Mouse (Mus musculus) heart, embryonic 11.5 days (tissue): ENCODE measurements at regions not wholly inside any gene's neighbourhood (a gene's known extent, or its start where the extent isn't known, plus 50 kb on each side); places are given as distances from the start of the nearest gene placed in this dataset.

Source experiments
- ATAC-seq: fragments of 200-750 bp; cut with Nextera tagmentation; replicated peaks from 2 replicates; pipeline ENCODE4 v1.8.0; 2017; ENCODE audit warnings: moderate library complexity; ENCODE audit not compliant: insufficient number of reproducible peaks, low FRiP score, low TSS enrichment
- H3K27ac ChIP-seq: fragments of 300-500 bp; sonication (generic); 2 replicates; pipeline ENCODE4 v1.5.1; 2014; ENCODE audit warnings: mild to moderate bottlenecking, low read depth, low read length
- H3K27me3 ChIP-seq: fragments of 300-500 bp; sonication (generic); 2 replicates; pipeline ENCODE4 v1.6.1; 2014; ENCODE audit warnings: mild to moderate bottlenecking, low read length, mixed read lengths; ENCODE audit not compliant: control insufficient read depth, insufficient read depth
- H3K36me3 ChIP-seq: fragments of 300-500 bp; sonication (generic); 2 replicates; pipeline ENCODE4 v1.6.1; 2014; ENCODE audit warnings: mild to moderate bottlenecking, low read length, moderate library complexity, mixed read lengths; ENCODE audit not compliant: control insufficient read depth, insufficient read depth
- H3K4me1 ChIP-seq: fragments of 300-500 bp; sonication (generic); 2 replicates; pipeline ENCODE4 v1.6.1; 2014; ENCODE audit warnings: low read length; ENCODE audit not compliant: control insufficient read depth, insufficient read depth
- H3K4me2 ChIP-seq: fragments of 300-500 bp; sonication (generic); 2 replicates; pipeline ENCODE4 v1.6.1; 2014; ENCODE audit warnings: mild to moderate bottlenecking, moderate library complexity
- H3K4me3 ChIP-seq: fragments of 300-500 bp; sonication (generic); 2 replicates; pipeline ENCODE4 v1.5.1; 2014; ENCODE audit warnings: low read depth, low read length
- H3K9ac ChIP-seq: fragments of 300-500 bp; sonication (generic); 2 replicates; pipeline ENCODE4 v1.6.1; 2014; ENCODE audit warnings: mild to moderate bottlenecking, low read depth, low read length, moderate library complexity
- H3K9me3 ChIP-seq: fragments of 300-500 bp; sonication (generic); replicated peaks from 2 replicates; pipeline ENCODE4 v1.6.1; 2016; ENCODE audit warnings: low read length; ENCODE audit not compliant: control insufficient read depth
- WGBS: fragments of 180-500 bp; shearing (Covaris S2); extraction: QIAGEN DNeasy Blood & Tissue Kit; methylation state at CpG from one replicate; pipeline ENCODE4 v1.1.7; 2014; ENCODE audit not compliant: insufficient replicate concordance; 5-methylcytosine and 5-hydroxymethylcytosine counted together

- Histone ChIP-seq H3K4me1 (0 out of 2 replicates have a peak, but pooled peaks cover 3% of the 10 kb centered on the region), H3K4me2 (no peak overlapping the region)
- ATAC-seq, result no peak
Observed at GRCm38 (mm10) chr13:40652916-40653315, 85.3 kb downstream of the Tfap2a start.

DNA sequence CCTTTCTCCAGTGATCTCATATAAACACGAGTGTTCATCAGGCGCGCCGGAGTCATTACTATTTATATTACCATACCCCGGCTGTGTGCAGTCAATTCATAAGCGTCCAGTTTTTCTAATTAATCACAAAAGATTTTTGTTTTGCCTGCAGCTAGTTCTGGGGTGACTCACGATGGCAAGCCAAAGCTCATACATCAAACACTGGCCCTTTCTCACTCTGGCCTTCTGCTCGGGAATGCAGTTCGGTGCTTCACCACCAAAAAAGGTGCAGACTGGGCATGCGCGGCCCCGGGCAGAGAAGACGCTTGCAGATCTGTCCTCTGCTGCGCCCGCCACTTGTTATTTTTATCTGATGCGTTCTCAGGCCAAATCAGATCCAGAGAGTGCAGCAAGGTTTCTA, 87.1 kb downstream of the Tfap2a start:
- Histone ChIP-seq H3K27ac (no peak overlapping the region), H3K9me3 (no peaks in the 10 kb centered on the region), H3K9ac (no peak overlapping the region), H3K36me3 (no peaks in the 10 kb centered on the region), H3K4me2 (0 out of 2 replicates have a peak overlapping the region, but pooled peaks have one; percentile 37), H3K4me1 (0 out of 2 replicates have a peak, but pooled peaks cover 3% of the 10 kb centered on the region), H3K4me3 (no peak overlapping the region), H3K27me3 (no peaks in the 10 kb centered on the region)
- 48% methylated on average over 16 of the region's 16 CpGs for WGBS
- no peak for ATAC-seq

More at GRCm38 (mm10) chr13:40652916-40653315, 85.3 kb downstream of the Tfap2a start:
- Histone ChIP-seq H3K9ac (no peak overlapping the region), H3K4me3 (no peak overlapping the region), H3K9me3 (no peaks in the 10 kb centered on the region), H3K27ac (no peak overlapping the region), H3K36me3 (no peaks in the 10 kb centered on the region), H3K27me3 (no peaks in the 10 kb centered on the region)
- 67% methylated on average over 3 of the region's 3 CpGs for WGBS

- H3K4me1 ChIP-seq, result 0 out of 2 replicates have a peak, but pooled peaks cover 3% of the 10 kb centered on the region
- no peak overlapping the region for H3K27ac ChIP-seq
- ATAC-seq, result no peak
- 40% methylated on average over 10 of the region's 10 CpGs for WGBS
- H3K36me3 ChIP-seq, result no peaks in the 10 kb centered on the region
- no peaks in the 10 kb centered on the region for H3K27me3 ChIP-seq
- H3K9me3 ChIP-seq, result no peaks in the 10 kb centered on the region
- H3K9ac ChIP-seq, result 0 out of 2 replicates have a peak overlapping the region, but pooled peaks have one; percentile 34
- no peak overlapping the region for H3K4me3 ChIP-seq
- peak overlapping the region; percentile 29; the same call in 1 of the 2 replicates for H3K4me2 ChIP-seq
Observed at GRCm38 (mm10) chr13:40650036-40650709, 88.0 kb downstream of the Tfap2a start.

DNA sequence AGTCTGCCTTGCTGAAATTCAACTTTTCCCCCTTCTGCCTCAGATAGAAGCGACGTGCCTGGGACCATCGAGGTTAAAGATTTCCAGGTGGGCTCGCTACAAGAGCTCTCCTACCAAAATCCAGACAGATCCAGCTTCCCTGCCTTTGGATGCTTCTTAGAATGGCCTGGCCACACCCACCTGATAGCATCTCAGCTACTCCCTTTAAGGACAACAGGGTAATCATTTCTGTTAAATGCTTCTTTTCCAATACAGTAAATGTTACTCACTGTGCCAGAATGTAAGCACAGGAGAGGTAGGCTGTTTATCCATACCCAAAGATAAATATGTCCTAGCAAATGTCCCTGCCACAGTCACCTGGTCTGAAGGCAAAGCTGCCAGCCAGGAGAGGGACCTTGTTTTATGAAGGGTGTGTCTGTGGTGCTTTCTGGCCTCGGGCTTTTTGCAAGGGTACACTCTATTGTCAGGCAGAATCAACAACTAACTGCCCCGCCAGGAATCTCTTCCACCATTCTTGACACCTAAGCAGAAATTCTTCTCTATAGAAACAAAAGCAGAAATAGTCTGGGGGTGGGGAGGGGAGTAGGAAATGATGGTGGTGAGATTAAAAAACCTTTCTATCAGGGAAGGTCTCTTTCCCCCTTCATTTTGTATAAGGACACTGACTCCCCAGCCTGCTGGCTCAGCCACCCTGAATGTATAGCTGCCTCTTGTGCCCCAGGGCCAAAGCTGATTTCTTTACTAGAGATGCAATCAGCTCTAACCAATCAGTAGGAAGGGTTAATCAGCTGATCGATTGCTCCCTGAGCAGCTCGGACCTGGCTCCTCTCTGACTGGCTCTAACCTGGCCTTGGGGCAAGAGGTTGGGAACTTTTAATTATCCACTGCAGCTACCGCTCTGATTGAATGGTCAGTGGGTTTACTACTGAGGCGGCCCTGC, 88.8 kb downstream of the Tfap2a start:
- 44% methylated on average over 10 of the region's 10 CpGs for WGBS
- H3K9ac ChIP-seq, result 0 out of 2 replicates have a peak overlapping the region, but pooled peaks have one; percentile 34
- no peak for ATAC-seq

DNA sequence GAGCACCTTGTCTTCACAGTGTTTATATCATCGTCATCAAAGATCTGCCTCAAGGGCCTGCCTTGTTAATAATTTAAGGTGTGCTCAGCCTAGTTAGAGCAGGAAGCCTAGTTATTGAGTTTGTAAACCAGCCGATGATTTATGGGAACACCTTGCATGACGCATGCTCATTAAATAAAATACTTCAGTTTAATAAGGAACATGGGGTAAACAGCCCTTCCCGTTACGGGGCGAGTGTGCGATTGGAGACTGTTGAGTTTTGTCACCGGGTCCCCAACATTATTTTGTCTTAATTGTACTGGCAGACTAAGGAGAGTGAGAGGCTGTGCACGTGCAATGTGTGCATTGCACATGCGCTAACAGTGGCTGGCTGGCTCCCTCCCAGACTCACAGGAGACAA, 92.0 kb downstream of the Tfap2a start:
- Histone ChIP-seq H3K27ac (no peak overlapping the region), H3K4me1 (0 out of 2 replicates have a peak, but pooled peaks cover 3% of the 10 kb centered on the region), H3K9me3 (no peaks in the 10 kb centered on the region), H3K4me3 (no peak overlapping the region), H3K36me3 (no peaks in the 10 kb centered on the region), H3K9ac (no peak overlapping the region), H3K4me2 (no peak overlapping the region), H3K27me3 (no peaks in the 10 kb centered on the region)
- ATAC-seq, result no peak
- 86% methylated on average over 10 of the region's 10 CpGs for WGBS

More for the DNA sequence above, 88.8 kb downstream of the Tfap2a start:
- 0 out of 2 replicates have a peak, but pooled peaks cover 3% of the 10 kb centered on the region for H3K4me1 ChIP-seq
- H3K4me3 ChIP-seq, result no peak overlapping the region
- no peak overlapping the region for H3K27ac ChIP-seq
- no peaks in the 10 kb centered on the region for H3K27me3 ChIP-seq
- H3K4me2 ChIP-seq, result peak overlapping the region; percentile 29; the same call in 1 of the 2 replicates
- no peaks in the 10 kb centered on the region for H3K9me3 ChIP-seq
- no peaks in the 10 kb centered on the region for H3K36me3 ChIP-seq

GRCm38 (mm10) chr13:40645646-40646045, 92.5 kb downstream of the Tfap2a start:
- Histone ChIP-seq H3K4me3 (no peak overlapping the region), H3K4me1 (no peaks in the 10 kb centered on the region), H3K9me3 (no peaks in the 10 kb centered on the region), H3K9ac (no peak overlapping the region), H3K4me2 (no peak overlapping the region), H3K27me3 (no peaks in the 10 kb centered on the region), H3K27ac (no peak overlapping the region), H3K36me3 (no peaks in the 10 kb centered on the region)
- no peak for ATAC-seq
- 87% methylated on average over 3 of the region's 3 CpGs for WGBS

- Histone ChIP-seq H3K4me3 (no peak overlapping the region), H3K4me1 (no peaks in the 10 kb centered on the region), H3K9ac (no peak overlapping the region), H3K36me3 (no peaks in the 10 kb centered on the region), H3K27ac (no peak overlapping the region), H3K27me3 (no peaks in the 10 kb centered on the region), H3K9me3 (no peaks in the 10 kb centered on the region), H3K4me2 (no peak overlapping the region)
- 57% methylated on average over 6 of the region's 6 CpGs for WGBS
- no peak for ATAC-seq
Observed at GRCm38 (mm10) chr13:40642931-40643330, 95.2 kb downstream of the Tfap2a start.

DNA sequence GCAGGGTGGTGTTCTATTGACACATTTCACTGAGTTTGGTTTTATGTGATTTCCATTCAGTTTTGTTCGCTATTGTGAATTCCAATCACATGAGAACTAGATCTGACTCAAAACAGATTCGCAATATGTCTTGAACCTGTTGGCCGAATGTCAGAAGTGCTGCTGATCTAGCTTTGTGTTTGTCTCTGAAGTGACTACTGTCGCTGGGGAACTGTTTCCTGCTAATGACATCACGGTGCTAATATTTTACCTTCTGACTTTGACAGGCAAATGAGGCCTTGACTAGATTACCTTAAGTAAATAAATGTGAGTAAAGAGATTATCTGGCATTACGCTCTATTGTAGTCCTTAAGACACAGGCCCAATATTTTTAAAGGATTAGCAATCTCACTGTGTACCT, 100.9 kb downstream of the Tfap2a start:
- H3K27me3 ChIP-seq, result no peaks in the 10 kb centered on the region
- H3K36me3 ChIP-seq, result no peaks in the 10 kb centered on the region
- no peak overlapping the region for H3K4me3 ChIP-seq
- H3K9ac ChIP-seq, result no peak overlapping the region
- no peak overlapping the region for H3K4me2 ChIP-seq
- H3K4me1 ChIP-seq, result no peaks in the 10 kb centered on the region
- no peak for ATAC-seq
- 77% methylated on average over 6 of the region's 6 CpGs for WGBS
- no peak overlapping the region for H3K27ac ChIP-seq
- H3K9me3 ChIP-seq, result no peaks in the 10 kb centered on the region
